Mouse (Mus musculus): ENCODE measurements around the gene Ccdc62.
A peak's percentile ranks its signal among the peaks of the same experiment; 100 is the strongest.

The Ccdc62 gene

DNA sequence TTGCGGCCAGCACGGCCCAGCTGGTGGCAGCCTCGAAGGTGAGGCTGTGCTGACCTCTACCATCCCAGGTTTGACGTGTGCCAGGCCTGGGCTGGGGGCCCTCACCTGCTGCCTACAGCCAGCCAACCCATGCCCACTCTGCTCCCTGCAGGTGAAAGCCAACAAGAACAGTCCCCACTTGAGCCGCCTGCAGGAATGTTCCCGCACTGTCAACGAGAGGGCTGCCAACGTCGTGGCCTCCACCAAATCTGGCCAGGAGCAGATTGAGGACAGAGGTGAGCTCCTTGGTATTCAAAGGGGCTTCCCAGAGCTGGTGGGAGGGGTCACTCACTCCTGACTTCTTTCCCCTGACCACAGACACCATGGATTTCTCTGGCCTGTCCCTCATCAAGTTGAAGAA, 70.8 kb downstream of the Ccdc62 start:
- DNase-seq (ENCODE audit: low spot score in 2 of 2): no peak

DNA sequence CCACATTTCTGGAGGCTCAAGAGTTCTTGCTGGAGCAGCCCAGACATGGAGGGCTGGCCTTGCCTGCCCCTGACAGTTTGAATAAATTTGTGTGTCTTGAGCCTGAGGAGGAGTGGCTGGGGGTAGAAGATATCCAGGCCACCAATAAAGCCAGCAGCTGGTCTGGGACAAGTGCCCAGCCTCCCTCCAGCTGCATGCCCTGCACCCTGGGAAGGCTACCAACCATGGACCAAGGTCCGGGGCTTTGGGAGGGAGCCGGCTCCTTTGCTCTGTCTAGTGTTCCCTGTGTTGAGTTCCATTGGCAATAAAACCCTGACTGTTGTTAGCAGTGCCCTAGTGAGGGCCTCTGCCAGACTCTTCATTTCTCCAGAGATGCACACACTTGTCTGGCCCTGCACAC, 72.4 kb downstream of the Ccdc62 start:
- peak in 1 of 2 experiments; percentile 58 for DNase-seq (ENCODE audit: low spot score in 2 of 2)

DNA sequence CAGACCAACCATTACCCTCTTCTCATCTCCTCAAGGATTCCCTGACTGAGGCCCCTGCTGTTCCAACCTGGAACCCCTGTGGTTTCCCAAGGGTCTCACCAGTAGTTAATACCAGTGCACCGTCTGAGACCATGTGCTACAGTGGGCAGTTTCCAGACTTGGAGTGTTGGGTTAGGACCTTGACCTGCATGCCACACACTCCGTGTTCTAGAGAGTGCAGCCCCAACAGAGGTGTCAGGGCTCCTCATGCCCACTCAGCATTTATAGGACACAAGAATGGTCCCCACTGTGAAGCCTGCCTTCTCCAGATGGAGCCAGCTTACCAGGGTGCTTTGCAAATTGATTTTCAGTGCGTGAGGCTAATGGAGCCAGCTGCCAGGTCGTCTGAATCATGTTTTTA, 72.9 kb downstream of the Ccdc62 start:
- no peak for DNase-seq (ENCODE audit: low spot score in 2 of 2)

DNA sequence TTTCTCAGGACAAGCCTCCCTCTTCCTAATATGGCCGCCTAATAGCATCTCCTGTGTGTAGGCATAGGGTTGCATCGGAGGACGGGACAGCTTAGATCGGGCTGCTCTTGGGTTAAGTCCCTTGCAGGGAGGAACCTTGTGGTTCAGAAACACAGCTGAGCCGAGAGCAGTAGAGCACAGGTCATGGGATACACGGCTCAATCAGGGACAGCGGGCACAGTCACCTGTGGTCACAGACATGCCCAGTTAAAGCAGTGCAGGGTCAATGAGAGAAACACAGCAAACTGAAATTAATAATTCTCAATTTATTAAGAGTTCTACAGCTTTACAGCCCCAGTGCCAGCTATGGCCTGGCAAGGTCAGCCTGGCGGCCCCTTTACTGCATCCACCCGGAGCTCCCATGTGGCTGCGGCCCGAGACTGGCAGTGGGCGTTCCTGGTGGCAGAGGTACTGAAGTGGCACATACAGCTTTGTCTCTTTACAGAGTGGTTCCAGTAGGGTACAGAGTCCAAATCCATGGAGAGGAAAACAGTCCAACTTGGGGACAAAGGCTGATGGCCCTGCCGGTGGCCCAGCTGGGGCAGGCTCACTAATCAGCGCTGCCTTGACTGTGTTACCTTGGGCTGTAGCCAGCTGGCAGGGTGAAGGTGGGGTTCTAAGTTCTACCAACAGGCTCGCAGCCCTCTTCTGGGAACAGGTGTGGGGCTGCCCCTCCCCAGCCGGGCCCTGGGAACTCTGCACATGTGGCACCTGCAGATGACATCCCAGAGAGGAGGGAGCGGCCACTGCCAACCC, 74.1 kb downstream of the Ccdc62 start:
- no peak for DNase-seq (ENCODE audit: low spot score in 2 of 2)

DNA sequence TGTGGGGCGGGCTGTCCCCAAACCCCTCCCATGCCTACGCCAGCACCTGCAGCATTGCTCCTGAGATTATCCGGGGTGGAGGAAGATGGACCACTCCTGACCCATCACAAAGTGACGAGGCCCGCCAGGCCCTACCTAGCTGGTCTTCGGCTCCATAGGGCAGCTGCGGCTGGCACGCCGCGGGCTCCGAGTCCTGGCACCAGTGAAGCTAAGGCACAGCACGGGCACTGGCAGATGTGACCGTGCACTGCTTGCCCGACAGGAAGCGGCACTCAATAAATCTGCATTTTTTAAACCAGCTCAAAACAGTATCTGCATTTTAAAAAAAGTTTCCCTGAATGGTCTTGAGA, 74.6 kb downstream of the Ccdc62 start:
- DNase-seq (ENCODE audit: low spot score in 2 of 2): no peak

DNA sequence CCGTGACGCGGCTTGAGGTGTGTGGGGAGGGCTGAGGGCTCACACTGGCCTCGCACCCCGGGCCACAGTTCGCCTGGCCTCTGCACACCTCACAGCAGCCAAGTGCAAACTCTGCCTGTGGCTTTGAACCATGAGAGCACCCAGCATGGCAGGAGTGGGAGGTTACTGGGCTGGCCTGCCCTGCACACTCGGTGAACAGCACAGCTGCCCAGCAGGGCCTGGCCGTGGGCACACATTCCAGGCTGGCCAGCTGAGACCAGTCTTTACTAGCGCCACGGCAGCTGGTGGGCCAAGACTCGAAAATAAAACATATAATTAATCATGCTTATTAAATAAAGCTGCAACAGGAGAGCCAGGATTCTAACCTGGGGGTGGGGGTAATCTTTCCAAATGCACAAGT, 75.1 kb downstream of the Ccdc62 start:
- DNase-seq (ENCODE audit: low spot score in 2 of 2): no peak

DNA sequence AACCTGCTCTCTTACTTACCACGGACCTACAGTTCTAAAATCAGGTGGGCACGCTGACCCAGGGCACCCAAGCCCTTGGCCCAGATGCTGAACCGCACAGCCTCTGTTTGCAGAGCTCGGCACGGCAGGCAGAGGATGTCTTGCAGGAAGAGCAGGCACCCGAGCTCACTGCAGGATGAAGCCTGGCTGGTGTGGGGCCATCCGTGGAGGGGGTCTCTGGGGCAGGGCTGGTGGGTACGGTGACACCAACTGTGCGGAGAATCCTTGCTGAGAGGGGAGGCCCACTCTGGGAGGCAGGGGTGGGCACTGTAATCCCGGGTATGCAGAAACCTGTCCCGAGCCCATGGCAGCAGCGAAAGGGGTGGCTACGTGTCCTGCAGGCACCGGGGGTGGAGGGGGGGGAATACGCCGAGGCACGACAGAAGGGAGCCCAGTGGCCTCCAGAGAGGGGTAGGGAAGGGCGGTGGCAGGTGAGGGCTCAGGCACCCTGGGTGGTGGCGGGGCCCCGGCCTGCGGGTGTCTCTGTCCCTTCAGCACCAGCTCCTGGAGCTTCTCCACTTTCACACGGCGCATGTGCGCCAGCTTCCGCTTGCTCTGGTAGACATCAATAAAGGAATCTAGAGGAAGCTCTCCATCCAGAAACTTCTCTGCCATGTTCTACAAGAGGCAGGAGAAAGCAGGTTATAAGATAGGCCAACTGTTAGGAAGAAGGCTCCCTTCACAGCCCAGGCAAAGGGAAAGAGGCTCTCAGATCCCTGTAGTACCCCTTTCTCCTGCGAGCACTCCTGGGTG, 75.8 kb downstream of the Ccdc62 start:
- no peak for DNase-seq (ENCODE audit: low spot score in 2 of 2)

DNA sequence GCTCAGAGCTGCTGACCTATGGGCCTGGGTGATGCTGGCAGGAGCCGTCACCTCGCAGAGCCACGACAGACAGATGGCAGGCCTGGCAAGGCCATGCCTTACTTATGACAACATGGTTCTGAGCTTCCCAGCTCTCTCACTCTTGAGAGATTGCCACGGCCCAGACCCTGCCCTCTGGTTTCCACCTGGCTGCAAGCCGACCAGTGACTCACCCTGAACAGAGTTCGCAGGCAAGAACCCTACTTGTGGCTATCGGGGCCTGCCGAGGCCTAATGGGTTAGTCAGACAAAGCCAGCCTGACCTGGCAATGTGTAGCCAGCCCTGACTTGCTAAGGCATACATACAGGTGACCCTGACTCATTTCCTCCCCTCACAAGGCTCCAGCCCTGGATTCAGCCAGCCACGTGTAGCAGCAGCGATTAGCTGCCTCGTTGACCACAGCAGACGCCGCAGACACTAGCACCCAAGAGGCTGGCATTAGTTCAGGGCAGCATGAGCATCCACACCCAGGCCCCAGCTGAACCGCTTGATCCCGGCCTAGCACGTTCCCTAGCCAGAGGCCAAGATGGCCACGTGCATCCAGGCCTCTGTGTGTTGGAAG, 76.5 kb downstream of the Ccdc62 start:
- no peak for DNase-seq (ENCODE audit: low spot score in 2 of 2)

DNA sequence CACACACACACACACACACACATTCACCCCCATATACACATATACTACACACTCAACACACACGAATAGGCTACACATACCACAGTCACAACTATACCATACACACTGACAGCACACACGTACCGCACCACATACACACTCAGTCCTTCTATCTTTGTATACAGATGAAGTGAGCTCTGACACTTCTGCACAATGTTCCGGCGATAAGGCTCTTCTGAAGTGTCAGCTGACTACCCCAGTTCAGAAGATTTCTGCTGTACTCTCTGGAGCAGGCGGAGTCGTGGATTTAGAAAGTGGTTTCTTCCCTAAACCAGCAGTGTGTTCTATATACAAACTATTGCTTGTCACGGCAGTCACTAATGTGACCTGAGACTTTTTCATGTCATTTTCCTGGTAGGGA, 79.6 kb downstream of the Ccdc62 start:
- DNase-seq (ENCODE audit: low spot score in 2 of 2): no peak

DNA sequence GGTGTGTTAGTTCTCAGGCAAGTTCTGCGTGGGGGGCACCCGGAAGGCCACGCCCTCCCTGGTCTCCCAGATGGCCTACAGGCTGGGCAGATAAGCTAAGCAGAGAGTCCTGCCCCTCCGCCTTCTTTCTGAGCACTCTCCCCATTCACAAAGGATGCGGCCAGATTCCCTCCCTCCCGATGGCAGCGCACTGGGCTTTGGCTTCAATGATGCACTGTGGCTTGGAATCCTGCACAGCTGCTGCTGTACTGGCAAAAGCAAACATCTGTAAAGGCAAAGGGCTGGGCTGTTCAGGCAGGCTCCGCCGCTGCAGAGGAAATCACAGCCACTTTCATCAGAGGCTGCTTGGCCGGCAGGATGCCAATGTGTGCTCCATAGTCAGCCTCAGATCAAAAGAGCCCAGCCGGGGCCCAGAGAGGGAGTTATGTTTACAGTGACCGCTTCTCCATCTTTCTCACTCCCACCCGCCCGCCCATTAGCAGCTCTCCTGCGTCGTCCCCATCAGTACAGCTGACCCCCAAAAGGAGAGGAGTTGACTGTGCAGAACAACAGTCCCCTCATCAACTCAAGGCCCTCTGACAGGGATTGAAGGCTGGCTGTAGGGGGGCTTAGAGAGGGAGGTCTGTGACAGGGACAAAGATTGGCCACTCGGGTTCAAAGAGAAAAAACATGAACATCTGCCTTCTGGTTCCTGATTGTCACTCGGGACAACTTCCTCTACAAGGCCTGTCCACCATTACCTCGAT, 80.6 kb downstream of the Ccdc62 start:
- no peak for DNase-seq (ENCODE audit: low spot score in 2 of 2)

DNA sequence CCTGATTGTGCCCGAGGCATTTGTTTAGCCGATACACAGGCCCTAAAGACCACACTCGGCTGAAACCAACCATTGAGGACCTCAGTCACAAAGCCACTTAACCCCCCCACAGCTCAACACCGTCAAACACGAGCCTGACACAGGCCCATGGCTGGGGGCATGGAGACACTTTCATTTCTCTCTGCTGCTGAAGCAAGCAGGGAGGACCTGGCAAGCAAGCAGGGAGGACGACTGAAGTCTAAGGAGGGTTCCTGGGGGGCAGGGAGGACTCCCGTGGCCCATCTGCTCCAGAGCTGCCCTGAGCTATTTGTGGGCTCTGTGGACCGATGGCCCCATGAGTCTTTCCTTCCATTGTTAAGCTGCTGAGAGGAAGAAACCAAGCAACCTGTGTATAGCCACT, 81.4 kb downstream of the Ccdc62 start:
- DNase-seq (ENCODE audit: low spot score in 2 of 2): no peak

DNA sequence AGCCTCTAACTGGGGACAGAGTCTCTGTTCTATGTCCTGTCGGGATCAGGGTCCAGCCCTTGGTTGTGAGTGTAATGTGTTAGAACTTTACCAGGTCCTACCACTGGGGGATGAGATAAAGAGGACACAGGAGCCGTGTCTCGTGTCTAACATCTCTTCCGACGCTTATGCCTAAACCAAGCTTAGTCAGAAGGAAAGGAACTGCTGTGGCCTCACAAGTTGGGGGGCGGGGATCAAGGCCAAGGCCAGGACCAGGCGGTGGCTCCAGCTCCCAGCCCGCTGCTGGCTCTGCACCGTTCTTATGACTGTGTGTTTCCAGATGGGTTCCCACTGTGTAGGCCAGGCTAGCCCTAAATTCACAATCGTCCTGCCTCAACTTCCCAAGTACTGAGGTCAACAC, 82.4 kb downstream of the Ccdc62 start:
- no peak for DNase-seq (ENCODE audit: low spot score in 2 of 2)

DNA sequence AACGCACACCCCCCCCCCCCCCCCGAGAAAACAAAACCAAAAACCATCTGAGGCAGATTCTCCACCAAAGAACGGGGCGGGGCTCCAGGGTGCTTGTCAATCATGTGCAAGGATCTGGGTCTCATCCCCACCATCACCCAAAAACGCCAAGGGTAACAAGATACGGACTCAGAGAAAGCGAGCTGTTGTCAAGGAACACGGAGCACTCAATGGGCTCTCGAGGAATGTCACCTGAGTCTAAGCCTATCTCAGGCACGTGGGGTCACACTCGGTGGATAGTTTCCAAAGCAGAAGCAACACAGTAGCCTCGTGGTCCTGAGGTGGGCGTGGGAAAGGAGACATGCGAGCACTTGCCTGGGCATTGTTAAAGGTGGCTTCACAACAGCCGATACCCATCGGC, 83.3 kb downstream of the Ccdc62 start:
- no peak for DNase-seq (ENCODE audit: low spot score in 2 of 2)

DNA sequence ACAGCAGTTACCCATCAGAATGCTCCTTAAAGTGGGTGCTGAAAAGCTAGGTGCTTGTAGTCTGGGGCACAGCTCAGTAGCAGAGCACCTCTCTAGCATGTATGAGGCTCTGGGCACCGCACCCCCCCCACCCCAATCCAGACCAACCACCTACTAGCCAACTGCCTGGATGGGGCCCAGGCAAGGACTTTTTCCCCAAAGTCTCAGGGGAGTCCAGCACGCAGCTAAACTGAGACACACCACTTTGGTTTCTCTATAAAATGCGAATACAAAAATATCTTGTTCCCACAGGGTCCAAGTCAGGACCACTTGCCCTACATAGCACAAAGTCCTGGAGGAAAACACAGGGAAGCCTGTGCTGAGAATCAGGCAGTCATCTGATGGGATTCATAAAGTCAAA, 83.7 kb downstream of the Ccdc62 start:
- no peak for DNase-seq (ENCODE audit: low spot score in 2 of 2)

DNA sequence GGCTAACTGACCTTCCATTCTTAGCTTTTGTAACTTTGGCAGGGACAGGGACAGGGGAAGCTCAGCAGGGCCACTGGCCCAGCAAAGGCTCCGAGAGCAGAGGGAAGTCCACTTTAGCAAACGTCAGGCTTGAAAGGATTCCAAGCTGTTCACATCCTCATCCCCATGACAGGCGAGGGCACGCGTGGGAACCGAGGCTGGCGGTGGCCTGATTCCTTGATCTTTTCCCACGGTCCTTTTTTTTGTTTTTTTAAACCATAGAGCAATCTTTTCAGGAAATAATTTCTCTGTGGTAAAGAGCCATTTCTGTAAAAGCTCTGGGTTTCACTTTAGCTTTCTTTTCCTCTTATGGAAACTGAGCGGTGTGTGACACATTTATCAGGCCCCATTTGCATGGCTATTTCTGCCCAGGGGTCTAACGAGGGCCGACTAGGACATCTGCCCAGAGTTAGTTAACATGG, 84.3 kb downstream of the Ccdc62 start:
- no peak for DNase-seq (ENCODE audit: low spot score in 2 of 2)

DNA sequence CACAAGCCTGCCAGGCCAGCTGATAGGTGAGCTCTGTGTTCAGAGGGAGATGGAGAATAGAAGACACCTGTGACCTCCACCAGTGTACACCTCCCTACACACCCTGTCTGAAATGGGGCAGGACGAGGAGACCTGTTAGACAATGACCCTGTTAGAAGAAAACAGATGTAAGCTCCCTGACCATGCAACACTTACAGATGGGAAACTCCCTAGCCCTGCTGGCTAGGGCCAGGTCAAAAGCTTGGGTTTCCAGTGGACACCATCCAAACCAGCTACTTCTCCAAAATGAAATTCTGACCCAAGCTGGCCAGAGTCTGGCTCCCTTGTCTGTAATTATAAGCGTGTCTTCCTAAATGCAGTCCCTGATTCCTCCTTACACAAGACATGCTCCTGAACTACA, 85.2 kb downstream of the Ccdc62 start:
- DNase-seq (ENCODE audit: low spot score in 2 of 2): no peak

DNA sequence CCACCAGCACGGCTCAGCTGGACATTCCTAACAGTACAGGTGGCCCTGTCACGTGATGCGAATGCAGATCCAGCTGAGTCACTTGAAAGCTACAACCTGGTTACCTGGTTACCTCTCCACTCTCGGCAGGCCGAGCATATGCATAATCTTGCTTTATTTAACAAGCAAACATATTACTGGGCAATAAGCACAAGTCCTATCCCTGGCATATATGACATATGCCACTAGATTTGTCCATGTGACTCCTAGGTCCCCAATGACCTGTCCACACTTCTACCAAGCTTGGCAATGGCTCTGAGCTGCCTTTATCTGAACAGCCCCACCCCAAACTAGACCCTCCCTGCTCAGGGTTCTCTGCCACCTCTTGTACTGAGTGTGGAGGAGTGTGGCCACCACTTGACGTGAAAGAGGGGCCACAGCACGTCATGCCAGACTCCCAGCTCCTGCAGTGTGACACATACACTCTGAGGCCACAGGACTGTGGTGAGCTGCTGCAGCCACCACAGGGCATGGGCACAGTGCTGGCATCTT, 85.9 kb downstream of the Ccdc62 start:
- no peak for DNase-seq (ENCODE audit: low spot score in 2 of 2)

DNA sequence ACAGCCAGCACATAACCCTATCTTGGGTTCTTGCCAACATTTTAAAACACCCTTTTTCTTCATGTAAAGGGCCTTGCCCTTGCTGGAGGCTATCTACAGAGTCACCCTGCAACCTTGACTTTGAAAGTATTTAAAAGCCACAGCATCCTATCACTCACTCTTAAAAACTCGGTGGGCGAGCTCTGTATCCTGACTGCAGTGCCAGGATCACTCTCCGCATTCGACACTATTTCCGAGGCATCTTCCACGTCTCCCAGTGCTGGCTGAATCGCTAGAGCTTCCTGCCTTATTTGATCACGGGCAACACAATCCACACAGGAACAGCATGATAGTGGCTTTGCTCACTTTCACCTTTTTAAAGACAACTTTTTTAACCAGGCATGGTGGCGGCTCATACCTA, 87.5 kb downstream of the Ccdc62 start:
- no peak for DNase-seq (ENCODE audit: low spot score in 2 of 2)

DNA sequence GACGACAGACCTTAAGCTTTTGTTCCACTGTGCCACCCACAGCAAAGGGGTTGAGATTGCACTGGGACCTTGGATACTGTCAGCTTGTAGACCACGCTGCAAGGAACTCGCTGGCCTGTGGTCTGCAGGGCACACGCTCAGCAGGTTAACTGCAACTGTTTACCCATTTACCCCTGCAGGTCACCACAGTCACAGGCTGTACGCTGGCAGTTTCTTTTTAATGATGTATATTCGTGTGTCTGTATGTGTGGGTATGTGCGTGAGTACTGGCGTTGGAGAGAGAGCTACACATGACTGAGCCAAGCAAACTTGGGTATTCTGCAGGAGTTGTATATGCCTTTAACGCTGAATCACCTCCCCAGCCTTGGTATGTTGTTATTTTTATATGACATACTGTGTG, 88.2 kb downstream of the Ccdc62 start:
- DNase-seq (ENCODE audit: low spot score in 2 of 2): no peak
